Mouse (Mus musculus) heart, adult 18-20 months (tissue): ENCODE measurements around the gene Pxk. TPM values are rescaled to one million over a fixed set of nuclear protein-coding genes. Genes with fewer than 3 reads are reported as not detected.
A peak's percentile ranks its signal among the peaks of the same experiment; 100 is the strongest.

Source experiments
- DNase-seq, 2 experiments: peaks; one replicate each; pipeline ENCODE4 v3.0.0; 2021 to 2022; ENCODE audit warnings: mixed read lengths in 1 of 2
- long read RNA-seq, 2 experiments: library from polyadenylated mRNA; stranded (forward); transcript quantifications; one replicate each; pipeline ENCODE4 v2.0.0; 2021
- total RNA-seq, 2 experiments: library from RNA; stranded (reverse); gene quantifications; 2 replicates each; pipeline ENCODE4 v1.2.3; 2021

Gene Pxk
- 10 to 100 TPM; 22.0 to 25.2 TPM for total RNA-seq
- long read RNA-seq, experiment 1, transcript Pxk-205 (18 exons, 2,765 nt) = minor isoform, 7 of 28 reads
- long read RNA-seq, experiment 1, transcript Pxk-201 (18 exons, 2,812 nt) = major isoform, 17 of 28 reads
- long read RNA-seq, experiment 1, partial matches to known transcripts = 0 of 28 reads
- long read RNA-seq, experiment 1, other reads (novel, unspliced or antisense) = 4 of 28 reads
- long read RNA-seq, experiment 2, transcript Pxk-205 (18 exons, 2,765 nt) = minor isoform, 6 of 17 reads
- long read RNA-seq, experiment 2, transcript Pxk-201 (18 exons, 2,812 nt) = major isoform, 9 of 17 reads
- long read RNA-seq, experiment 2, partial matches to known transcripts = 0 of 17 reads
- long read RNA-seq, experiment 2, other reads (novel, unspliced or antisense) = 2 of 17 reads

GRCm38 (mm10) chr14:8097978-8098686, at the start of gene Pxk:
Pxk (plus strand) TSS chr14:8098211.
- peak; percentile 97 for DNase-seq

- DNase-seq = no peak
Measured at GRCm38 (mm10) chr14:8049334-8049733, 48.7 kb upstream of the Pxk start.

GRCm38 (mm10) chr14:8051869-8052268, 46.1 kb upstream of the Pxk start:
- DNase-seq = no peak

GRCm38 (mm10) chr14:8052661-8053060, 45.4 kb upstream of the Pxk start:
- no peak for DNase-seq

GRCm38 (mm10) chr14:8054310-8055102, 43.5 kb upstream of the Pxk start:
- DNase-seq = no peak

GRCm38 (mm10) chr14:8056076-8056475, 41.9 kb upstream of the Pxk start:
- DNase-seq = no peak

GRCm38 (mm10) chr14:8059938-8060337, 38.1 kb upstream of the Pxk start:
- no peak for DNase-seq

GRCm38 (mm10) chr14:8062076-8062475, 35.9 kb upstream of the Pxk start:
- DNase-seq = no peak

GRCm38 (mm10) chr14:8062537-8063301, 35.3 kb upstream of the Pxk start:
- DNase-seq = peak in 1 of 2 experiments; percentile 22

GRCm38 (mm10) chr14:8063835-8064785, 33.9 kb upstream of the Pxk start:
- DNase-seq = no peak

GRCm38 (mm10) chr14:8080165-8080679, 17.8 kb upstream of the Pxk start, which contains the start of gene Rpp14:
Rpp14 (plus strand) TSS chr14:8080367.
- peak; percentile 95 to 98 for DNase-seq

GRCm38 (mm10) chr14:8080718-8081117, 17.3 kb upstream of the Pxk start:
- no peak for DNase-seq

- no peak for DNase-seq
Measured at GRCm38 (mm10) chr14:8082949-8083348, 15.1 kb upstream of the Pxk start.

GRCm38 (mm10) chr14:8089016-8089415, 9.0 kb upstream of the Pxk start:
- DNase-seq = no peak

GRCm38 (mm10) chr14:8092573-8092972, 5.4 kb upstream of the Pxk start:
- DNase-seq = peak in 1 of 2 experiments; percentile 80

GRCm38 (mm10) chr14:8093427-8093826, 4.6 kb upstream of the Pxk start:
- no peak for DNase-seq

- DNase-seq = peak in 1 of 2 experiments; percentile 53
Measured at GRCm38 (mm10) chr14:8094931-8095561, 3.0 kb upstream of the Pxk start.

GRCm38 (mm10) chr14:8095562-8095950, 2.5 kb upstream of the Pxk start:
- DNase-seq = peak; percentile 72 to 81

- no peak for DNase-seq
Measured at GRCm38 (mm10) chr14:8098687-8098995, 630 bp downstream of the Pxk start.

- peak; percentile 45 to 55 for DNase-seq
Measured at GRCm38 (mm10) chr14:8099561-8100021, 1.6 kb downstream of the Pxk start.
